Mouse (Mus musculus) liver, embryonic 14.5 days (tissue): ENCODE results near the gene Map7d1.

Experiments used
- CTCF ChIP-seq: IDR thresholded peaks from 2 replicates; pipeline ENCODE4 v1.5.1; 2016; ENCODE audit warnings: antibody characterized with exemption, low read depth, control low read depth
- EP300 ChIP-seq: IDR thresholded peaks from 2 replicates; pipeline ENCODE4 v1.6.1; 2016; ENCODE audit warnings: antibody characterized with exemption, low read depth

GRCm38 (mm10) chr4:126288085-126288666 lies 32.0 kb upstream of the Map7d1 start:
- no peak for TF ChIP-seq CTCF
- no peak for TF ChIP-seq EP300
